Mouse (Mus musculus): ENCODE measurements around the gene Zfp653.

DNA sequence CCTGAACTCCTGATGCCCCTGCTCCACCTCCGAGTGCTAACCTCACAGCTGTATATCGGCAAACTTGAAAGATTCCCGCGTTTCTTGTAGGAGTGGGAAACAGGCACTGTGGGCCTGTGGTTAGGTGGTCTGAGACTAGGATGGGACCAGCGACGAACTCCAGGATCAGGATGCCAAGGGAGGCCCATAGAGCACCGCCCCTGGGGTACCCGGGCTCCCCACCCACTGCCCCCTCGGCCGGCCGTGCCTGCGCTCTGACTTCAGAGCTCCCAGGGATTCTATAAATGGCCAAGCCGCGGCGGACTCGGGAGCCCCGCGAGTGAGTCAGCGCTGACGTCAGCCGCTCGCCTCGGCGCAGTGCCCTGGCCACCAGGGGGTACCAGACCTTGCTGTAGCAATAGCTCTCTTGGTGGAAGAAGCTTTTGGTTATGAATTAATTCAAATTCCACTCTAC is 24.7 kb upstream of the Zfp653 start:
- TF ChIP-seq GATA1 (IDR thresholded peaks at IDR 0.05; ENCODE audit: borderline replicate concordance, low read length) (no peak), FLI1 (IDR thresholded peaks at IDR 0.05; ENCODE audit: low read length) (no peak)
